Mouse (Mus musculus): Measurements from ENCODE around the gene Ccdc63. TPM values are rescaled to one million over a fixed set of nuclear protein-coding genes. Genes with fewer than 3 reads are reported as not detected.
A peak's percentile ranks its signal among the peaks of the same experiment; 100 is the strongest.

Ccdc63 gene
- polyA plus RNA-seq, 3 experiments from 2014 or later: 0.26 to 0.63 TPM; not detected in 1

DNA sequence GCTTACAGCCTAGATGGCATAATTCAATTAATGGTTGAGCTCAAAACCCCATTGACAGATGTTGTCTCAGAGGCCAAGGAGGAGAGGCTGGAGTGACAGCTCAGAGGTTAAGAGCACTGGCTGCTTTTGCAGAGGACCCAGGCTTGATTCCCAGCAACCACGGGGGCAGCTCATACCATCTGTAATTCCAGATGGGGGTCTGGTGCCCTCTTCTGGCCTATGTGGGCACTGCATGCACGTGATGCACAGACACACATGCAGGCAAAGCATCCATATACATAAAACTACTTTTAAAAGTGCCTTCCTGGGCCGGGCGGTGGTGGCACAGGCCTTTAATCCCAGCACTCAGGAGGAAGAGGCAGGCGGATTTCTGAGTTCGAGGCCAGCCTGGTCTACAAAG is 24.4 kb downstream of the Ccdc63 start:
- no peak for ATAC-seq

DNA sequence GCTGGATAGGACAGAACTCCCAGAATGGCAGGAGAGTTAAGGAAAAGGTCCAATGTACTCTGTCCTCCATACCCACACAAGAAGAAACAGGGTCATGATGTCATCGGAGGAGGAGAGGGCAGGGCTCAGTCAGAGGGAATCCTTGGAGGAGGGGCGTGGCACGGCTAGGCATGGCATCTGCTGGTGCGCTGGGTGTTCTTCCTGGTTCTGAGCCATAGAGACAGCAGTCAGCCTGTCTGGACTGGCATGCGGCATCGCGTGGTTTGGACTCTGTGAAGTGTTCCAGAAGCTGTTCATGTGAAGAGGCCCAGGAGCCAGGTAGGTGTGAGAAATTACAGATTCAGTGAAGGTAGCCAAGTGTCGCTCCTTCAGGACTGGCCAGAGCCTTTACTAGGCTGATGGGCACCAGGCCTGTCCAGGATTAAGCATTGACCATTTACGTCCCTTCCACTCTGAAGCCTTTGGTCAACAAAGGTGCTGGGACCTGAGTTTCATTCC is 25.3 kb downstream of the Ccdc63 start:
- no peak for ATAC-seq

DNA sequence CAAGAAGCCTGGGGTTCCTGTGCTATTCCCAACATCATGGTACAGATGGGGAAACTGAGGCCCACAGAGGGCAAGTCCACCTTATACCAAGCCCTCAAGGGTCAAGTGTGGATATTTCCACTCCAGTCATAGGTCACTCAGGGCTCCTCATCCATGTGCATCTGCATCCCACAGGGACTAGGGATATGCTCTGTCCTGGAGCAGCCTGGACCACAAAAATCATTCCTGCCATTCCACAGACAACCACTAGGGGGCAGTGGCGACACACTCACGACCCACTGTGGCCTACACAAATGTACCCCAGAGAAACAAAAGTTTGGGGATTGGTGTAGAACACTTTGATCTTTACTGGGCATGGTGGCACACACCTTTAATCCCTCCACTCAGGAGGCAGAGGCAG is 26.4 kb downstream of the Ccdc63 start:
- ATAC-seq: peak; percentile 17

DNA sequence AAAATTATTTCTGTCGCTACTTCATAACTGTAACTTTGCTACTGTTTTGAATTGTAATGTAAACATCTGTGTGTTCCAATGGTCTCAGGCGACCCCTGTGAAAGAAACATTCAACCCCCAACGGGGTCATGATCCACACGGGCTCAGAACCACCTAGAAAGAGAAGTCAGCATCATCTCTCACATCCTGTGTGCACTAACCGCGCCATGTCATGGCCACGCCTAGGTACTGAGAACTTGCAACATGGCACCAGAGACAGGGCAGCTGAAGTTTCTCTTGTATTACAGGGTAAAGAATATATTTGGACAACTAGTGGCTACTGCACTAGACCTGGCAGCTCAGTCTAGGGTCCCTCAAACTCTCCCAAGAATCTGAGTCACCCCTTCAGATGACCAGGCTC is 27.2 kb downstream of the Ccdc63 start:
- ATAC-seq: no peak

DNA sequence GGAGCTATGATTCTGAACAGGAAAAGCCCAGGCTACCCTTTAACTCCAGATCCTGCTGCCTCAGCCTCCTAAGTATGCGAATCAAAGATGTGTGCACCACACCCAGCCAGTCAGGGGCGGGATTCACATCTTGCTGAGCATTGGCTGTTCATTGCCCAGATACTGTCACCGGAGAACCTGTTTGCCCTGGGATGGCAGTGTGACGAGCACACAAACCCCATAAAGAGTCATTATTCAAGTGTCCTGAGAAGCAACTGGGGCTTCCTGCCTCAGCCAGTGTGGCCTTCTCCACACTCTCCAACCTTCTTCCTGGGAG is 28.7 kb downstream of the Ccdc63 start:
- ATAC-seq: no peak

DNA sequence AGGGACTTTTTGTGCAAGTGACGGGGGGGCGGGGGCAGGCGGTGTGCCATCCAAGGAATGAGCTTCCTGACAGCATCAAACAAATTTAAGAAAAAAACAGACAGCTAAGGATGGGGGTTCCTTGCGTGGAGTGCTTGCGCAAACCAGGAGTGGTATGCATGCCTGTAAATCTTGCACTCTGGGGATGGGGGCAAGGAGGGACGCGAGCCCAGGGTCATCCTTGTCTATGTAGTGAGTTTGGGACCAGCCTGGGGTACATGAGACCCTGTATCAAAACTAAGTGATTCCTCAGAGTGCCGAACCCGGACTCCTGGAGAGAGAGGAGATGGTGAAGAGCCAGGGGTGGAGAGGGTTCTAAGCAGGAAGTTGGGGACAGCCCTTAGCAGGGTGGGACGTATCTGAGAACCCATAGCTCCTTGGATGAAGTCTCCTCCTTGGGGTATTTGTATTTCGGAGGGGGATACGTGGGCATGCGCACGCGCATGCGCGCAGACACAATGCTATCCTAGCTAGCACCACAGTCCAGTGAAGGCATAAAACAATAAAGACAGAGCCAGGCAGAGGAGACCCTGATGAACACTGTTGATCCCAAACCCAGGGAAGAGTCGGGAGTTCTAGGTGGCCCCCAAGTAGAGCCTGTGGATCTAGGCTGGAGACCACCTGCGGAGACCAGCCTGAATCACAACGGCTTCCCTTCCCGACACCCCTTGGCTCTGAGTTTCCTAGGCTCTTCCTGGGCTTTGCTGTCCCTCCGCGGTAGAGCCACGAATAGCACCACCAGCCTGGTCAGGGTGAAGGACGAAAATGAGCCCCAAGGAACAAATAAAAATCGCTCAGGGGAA is 29.3 kb downstream of the Ccdc63 start:
- no peak for ATAC-seq

DNA sequence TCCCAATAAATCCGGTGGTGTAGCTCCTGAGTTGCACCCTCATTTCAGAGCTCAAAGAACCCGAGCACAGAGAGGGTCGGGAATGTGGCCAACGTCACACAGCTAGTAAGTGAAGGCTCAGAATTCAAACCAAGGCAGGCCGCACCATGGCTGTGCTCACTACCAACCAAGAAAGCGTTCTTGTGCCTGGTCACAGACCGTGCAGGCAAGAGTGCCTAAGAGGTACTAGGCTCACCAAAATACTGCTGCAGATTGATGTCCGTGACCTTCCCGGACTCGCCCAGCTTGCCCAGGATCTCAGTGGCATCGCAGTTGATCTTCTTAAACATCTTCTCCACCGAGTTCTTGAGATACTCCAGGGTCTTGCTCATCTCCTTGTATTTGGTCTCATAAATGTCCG is 30.0 kb downstream of the Ccdc63 start:
- no peak for ATAC-seq

DNA sequence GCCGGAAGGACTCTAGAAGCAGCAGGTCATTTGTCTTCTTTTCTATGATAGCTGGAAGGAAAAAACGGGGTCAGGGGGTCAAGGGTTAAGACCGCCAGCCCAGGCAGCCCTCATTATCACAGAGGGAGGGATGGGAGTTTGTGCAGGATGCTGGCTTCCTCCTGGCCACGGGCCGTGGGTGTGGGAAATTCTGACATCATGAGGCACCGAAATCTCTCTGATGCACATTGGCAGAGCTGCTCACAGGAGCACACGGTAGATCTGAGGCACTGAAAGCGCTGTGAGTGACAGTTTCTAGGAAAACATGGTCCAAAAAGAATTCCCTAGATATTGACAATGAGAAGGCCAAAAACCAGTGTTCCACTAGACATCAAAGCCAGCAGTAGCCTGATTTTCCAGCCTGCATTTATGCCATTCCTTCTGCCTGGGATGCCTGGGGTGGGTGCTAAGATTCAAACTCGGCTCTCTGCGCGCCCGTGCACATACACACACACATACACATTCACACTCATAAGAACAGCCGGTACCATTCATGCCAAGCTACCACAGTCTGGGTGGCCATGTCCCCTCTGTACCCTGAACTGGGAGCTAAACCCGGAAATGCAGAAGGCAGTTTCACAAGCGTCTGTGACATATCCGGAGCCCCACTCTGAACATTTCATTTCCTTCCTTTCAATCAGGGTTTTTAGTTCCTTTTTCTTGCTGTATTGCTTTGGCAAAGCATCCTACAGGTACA is 31.1 kb downstream of the Ccdc63 start:
- ATAC-seq: no peak

DNA sequence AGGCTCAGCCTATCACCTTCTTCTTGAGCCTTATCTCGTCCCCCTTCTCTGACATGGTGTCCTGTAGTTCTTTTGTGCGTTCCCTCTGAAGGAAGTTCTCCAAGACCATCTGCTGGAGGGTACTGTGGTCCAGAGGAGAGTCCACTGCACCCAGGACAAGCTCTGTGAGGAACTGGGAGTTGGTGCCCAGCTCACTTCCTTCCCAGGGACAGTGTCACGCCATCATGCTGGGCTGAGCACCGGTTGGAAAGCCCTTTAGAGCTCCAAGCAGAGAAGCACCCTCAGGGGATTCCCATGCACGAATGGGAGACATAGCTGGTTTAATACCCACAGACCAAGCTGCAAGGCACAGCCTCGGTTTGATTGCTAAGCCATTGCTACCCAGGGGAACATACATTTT is 32.5 kb downstream of the Ccdc63 start:
- ATAC-seq: no peak

DNA sequence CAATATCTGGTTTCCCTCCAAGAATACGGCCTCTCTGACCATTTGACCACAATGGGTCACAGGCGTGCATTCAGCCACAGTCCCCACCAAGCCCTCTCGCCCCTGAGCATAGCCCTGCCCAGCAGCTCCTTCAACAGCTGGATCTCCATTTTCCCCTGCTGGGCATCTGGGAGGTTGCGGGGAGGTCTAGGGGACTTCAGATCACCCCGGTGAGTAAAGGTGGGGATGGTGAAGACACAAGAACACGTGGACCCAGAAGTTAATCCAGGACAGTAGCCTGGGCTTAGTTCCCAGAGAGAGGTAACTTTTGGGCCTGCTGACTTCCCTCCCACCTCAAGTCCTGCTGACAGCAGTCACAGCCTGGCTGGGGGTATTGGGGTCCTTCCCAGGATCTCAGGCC is 34.4 kb downstream of the Ccdc63 start:
- no peak for ATAC-seq

DNA sequence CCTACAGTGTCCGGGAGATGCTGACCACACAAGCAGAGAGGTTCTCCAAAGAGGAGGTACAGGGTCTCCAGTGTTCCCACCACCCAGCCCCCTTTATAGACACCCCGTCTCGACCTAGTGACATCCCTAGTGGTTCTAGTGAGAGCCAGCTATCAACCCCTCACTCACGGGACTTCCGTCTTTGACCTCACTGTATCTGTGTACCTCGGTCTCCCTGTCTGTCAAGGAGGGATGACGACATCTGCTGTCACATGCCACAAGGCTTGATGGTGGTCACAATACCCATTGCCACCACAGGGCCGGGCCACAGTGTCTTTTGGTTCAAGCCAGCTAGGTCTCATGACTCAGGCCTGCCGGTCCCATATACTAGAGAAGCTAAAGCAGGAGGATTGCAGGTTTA is 35.6 kb downstream of the Ccdc63 start:
- ATAC-seq: no peak

DNA sequence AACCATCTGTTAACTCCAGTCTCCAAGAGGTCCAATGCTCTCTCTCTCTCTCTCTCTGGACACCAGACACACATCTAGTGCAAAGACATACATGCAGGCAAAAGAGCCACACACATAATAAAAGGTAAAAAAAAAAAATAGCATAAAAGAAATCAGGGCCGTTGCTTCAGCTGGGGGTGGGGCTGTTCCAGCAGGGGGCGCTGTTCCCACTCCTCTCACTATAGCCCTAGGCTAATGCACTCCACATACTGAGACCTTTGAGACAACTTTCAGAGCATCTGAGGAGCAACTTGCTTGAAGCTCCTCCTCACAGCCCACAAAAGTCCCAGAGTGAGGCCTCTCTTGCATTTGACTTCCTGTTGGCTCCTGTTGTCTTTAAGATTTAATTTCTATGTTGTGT is 36.4 kb downstream of the Ccdc63 start:
- ATAC-seq: no peak

DNA sequence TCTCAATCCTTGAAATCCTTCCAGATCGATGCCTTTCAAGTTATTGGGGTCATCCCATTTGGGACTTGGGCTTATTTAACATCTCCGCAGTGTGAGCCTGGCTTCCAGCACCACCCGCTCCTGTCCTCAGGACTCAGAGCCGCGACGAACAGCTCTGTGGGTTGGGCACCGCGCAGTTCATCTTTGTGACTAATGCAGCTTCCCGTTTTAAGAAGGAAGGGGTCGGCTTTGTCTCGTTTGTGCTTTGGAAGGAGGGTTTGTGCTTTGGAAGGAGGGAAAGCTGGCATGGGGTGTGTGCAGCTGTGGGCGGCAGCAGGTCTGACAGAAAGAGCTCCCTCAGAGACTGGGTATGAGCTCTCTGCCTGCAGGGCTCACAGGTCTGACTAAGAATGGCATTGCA is 37.5 kb downstream of the Ccdc63 start:
- ATAC-seq: no peak

DNA sequence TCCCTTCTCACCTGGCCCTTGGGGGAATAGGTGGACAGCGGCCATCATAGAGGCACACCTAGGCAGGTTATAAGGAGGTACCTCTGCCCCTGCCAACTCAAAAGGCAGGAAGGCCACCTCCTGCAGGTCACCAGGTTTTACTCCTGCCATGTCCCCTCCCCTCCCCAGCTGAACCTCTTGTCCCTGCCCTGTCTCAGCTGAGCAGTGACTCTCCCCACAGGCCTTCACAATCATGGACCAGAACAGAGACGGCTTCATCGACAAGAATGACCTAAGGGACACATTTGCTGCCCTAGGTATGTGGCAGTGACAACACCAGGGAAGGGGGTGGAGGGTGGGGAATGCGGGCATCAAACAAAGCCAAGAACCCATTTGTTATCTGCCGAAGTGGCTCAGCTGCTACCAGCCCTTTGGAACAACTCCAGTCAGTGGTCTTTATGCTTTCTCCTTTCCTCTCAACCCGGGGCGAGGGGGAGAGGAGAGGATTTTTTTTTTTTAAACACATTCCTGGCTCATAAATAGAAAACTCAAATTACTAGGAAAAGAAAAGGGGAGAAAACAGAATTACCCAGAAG is 38.1 kb downstream of the Ccdc63 start:
- no peak for ATAC-seq

DNA sequence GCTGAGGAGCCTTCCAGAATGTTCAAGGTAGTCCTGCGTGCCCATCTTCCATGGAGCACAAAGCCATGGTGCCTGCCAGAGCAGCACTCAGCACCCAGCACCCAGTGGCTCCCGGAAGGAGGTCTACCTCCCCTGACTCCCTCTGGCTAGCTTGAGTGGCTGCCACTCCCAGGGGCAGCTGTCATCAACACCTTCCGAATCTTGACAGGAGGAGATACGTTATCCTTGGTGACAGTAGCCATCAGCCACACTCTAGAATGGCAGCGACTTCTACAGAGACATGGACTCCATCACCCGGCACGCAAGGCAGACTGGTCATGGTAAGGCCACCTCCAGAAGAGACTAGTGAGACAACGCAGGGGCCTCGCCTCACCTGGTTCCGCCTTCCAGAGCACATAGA is 46.2 kb downstream of the Ccdc63 start:
- ATAC-seq: no peak

DNA sequence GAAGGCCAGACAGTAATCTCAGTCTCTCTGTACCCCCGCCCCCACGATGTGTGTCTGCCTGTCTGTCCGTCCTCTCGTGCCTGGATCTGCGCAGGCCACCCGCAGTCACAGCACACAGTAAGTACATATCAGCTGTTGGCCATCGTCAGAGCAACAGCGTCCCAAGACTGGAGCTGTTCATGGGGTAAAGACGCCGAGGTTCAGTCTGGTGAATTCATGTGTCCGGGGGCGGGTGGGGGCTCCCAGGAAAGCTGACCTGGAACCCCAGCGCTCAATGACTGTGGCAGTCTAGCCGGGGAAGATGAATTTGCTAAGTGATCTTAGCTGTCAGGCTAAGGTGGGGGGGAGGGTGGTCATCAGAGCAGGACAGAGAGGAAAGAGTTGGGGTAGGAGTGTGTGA is 46.9 kb downstream of the Ccdc63 start:
- ATAC-seq: no peak

DNA sequence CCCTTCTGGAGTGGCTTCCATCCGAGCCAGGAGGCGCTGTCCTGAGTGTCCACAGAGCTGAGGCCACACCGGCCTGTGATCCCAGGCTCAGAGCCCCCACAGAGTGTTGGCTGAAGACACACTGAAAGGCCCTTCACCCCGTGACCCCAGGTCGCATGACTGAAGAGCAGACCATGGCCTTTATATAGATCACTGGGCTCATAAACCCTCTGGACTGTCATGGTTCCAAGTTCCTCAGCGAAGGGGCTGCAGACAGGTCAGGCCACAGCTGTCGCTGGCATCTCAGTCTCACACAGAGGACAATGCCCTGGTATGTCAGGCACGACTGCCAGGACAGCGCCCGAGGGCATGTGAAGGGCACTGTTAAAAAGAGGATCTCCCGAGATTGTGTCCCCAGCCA is 47.8 kb downstream of the Ccdc63 start:
- ATAC-seq: no peak

DNA sequence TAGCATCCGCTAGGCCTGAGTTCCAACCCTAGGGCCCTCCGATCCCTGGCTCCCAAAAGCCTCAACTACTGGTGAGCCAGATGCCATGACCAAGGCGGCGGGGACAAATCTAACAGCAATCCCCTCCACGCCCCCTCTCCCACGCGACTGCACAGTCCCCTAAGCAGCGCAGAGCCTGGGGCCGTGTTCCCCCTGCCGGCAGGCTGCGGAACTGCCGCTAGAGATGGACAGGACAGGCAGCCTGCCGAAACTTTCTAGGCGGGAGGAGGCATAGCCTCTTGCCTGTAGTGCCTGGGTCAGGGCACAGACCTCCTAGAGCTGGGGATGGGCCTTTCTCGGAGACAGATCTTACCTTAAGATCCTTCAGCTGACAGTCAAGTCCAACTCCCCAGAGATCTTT is 49.6 kb downstream of the Ccdc63 start:
- ATAC-seq: no peak

DNA sequence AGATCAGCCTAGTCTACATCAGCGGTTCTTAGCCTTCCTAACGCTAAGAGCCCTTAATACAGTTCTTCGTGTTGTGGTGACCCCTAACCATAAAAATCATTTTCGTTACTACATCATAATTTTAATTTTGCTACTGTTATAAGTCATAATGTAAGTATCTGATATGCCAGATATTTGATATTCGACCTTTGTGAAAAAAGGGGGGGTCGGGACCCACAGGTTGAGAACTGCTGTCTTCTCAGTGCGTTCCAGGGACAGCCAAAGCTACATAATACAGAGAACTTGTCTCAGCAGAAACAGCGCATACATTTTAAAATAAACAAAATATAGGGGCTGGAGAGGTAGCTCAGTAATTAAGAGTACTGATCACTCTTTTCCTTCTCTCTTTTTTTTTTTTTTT is 51.0 kb downstream of the Ccdc63 start:
- ATAC-seq: no peak

DNA sequence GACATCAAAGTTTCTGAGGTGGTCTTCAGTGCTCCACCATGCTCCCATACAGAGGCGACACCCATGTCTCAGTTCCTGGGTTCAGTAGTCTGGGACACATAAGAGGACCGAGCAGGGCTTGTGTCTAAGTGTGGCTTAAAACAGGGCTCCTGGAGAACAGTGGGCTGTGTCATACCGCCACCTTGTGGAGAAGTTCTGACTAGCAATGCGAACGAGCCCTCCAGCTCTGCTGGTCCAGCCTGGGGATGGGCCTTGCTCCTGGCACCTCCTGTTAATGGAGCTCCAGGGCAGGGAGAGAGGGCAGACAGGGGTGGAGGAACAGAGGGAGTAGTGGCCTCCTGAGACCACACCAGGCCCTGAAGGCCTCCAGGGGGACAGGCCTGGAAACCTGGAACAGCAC is 51.7 kb downstream of the Ccdc63 start:
- peak; percentile 38 for ATAC-seq

DNA sequence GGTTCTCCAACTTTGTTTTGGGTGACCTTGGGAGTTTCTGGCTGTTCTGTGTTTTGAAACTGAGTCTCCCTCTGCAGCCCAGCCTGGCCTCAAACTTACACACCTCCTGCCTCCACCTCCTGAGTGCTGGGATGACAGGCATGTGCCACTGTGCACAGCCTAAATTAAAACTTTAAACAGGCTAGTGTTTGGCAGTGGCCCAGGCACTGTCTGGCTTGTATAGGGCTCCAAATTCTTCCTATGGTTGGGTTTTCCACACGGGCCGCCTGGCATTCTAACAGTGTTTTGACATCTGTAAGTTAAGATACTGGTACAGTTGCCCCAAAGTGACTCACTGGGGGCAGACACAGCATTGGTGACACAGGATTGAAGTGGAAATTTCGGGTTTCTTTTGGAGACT is 54.5 kb downstream of the Ccdc63 start:
- ATAC-seq: no peak

DNA sequence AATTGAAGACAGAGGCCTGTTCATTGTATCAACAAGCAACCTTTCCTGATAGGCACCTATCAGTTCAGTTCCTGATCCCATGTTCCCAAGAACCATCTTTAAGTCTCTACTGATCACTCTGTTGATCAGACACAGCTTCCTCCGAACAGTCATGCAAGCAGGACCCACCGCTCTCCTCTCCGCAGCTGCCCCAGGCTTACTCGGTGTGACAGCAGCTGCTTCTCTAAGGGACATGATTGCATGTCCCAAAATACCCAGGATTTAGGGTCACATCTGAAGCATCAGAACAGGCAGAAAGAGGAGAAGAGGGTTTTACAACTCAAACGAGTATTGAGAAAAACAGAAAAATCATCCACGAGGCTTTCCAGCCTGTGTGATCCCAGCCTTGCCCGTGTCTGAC is 55.3 kb downstream of the Ccdc63 start:
- no peak for ATAC-seq

DNA sequence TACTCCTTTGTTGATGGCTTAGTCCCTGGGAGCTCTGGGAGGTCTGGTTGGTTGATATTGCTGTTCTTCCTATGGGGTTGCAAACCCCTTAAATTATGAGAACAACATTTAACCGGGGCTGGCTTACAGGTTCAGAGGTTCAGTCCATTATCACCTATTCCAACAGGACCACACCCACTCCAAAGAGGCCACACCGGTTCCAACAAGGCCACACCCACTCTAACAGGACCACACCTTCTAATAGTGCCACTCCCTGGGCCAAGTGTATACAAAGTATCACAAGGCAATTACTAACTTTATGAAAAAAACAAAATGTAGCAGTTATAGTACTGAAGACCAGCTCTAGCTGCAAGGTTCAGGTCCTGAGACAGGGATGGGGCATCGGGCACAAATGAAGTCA is 56.2 kb downstream of the Ccdc63 start:
- no peak for ATAC-seq

DNA sequence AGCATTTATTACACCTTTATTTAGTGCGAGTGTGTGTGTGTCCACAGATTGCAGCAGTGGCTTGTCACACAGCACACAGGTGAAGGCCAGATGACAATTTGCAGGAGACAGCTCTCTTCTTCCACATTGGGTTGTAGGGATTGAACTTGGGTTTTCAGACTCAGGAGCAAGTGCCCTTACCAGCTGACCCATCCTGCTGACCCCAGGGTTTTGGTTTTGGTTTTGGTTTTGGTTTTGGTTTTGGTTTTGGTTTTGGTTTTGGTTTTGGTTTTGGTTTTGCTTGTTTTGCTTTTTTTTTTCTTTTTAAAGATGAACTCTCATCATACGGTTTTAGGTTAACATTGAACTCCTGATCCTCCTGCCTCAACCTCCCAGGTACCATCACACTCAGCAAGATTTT is 57.3 kb downstream of the Ccdc63 start:
- no peak for ATAC-seq
